Mouse (Mus musculus): ENCODE data around the gene Elmo3.

DNA sequence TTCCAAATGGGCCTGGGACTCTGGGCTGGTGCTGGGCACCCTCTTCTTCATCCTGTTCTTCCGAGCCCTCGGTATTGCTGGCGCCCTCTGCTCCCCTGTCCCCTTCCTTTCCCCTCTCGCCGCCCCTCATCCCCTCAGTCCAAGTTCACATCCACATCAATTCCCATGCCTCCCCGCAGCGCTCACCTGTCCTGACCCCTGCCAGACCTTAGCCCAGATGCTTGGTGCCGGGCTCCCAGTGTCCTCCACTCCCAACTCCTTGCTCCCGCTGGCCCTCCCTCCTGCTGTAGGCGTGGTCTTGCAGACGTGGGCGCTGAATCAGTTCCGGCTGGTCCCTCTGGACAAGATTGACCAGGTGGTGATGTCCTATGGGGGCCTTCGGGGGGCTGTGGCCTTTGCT is 51.3 kb downstream of the Elmo3 start:
- TF ChIP-seq CTCF (IDR thresholded peaks at IDR 0.05; ENCODE audit: insufficient read depth, low read depth, low read length) (no peak), POLR2A (IDR thresholded peaks at IDR 0.05; ENCODE audit: insufficient read depth, low read depth, low read length) (no peak)

Measured in olfactory bulb, adult 2 months (tissue).